Mouse (Mus musculus): Measurements from ENCODE around the gene Fbxl17.

DNA sequence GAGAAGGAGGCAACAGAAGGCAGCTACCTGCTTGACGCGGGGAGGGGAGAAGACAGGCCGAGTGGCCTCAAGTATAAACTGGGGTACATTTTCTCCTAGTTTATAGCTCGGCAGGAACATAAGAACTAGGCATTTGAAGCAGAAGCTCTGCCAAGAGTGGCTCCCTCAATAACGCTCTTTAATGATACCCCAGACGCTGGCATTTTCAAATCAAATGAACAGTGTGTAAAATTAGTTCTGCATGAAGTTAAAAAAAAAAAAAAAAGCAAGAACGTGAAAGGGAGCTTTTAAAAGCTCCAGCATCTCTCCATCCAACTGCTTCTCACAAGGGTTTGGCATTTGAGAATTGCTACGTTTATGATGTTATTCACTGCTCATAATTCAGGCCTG, 423.8 kb downstream of the Fbxl17 start:
- TF ChIP-seq CTCF (IDR thresholded peaks at IDR 0.05; ENCODE audit: borderline replicate concordance, control insufficient read depth, extremely low read depth, insufficient read depth, low read length, poor library complexity): no peak
- no peak for TF ChIP-seq POLR2A (IDR thresholded peaks at IDR 0.05; ENCODE audit: control insufficient read depth, extremely low read depth, insufficient read depth, low read length, poor library complexity)
